Mouse (Mus musculus) ES-Bruce4 (cell line): ENCODE data around the gene Ano4. TPM values are rescaled to one million over a fixed set of nuclear protein-coding genes. Genes with fewer than 3 reads are reported as not detected.

Source experiments
- H3K27ac ChIP-seq: 2 replicates; pipeline ENCODE4 v1.5.1; 2012; ENCODE audit warnings: low read length, inconsistent platforms; ENCODE audit not compliant: insufficient read depth
- H3K27me3 ChIP-seq: 2 replicates; pipeline ENCODE4 v1.6.1; 2012; ENCODE audit warnings: mild to moderate bottlenecking, low read length, inconsistent platforms; ENCODE audit not compliant: control insufficient read depth, poor library complexity, insufficient read depth, severe bottlenecking
- H3K36me3 ChIP-seq: 2 replicates; pipeline ENCODE4 v1.6.1; 2012; ENCODE audit warnings: inconsistent platforms, mild to moderate bottlenecking, low read length, moderate library complexity; ENCODE audit not compliant: control insufficient read depth, poor library complexity, insufficient read depth, severe bottlenecking
- H3K4me1 ChIP-seq: one replicate; pipeline ENCODE4 v1.8.1; 2011; ENCODE audit warnings: low read length; ENCODE audit not compliant: control insufficient read depth, insufficient read depth
- H3K4me3 ChIP-seq: 2 replicates; pipeline ENCODE4 v1.5.1; 2011; ENCODE audit warnings: low read depth, mild to moderate bottlenecking, low read length
- H3K9ac ChIP-seq: 2 replicates; pipeline ENCODE4 v1.6.1; 2012; ENCODE audit warnings: low read depth, mild to moderate bottlenecking, inconsistent platforms; ENCODE audit not compliant: poor library complexity, severe bottlenecking
- H3K9me3 ChIP-seq: replicated peaks from 2 replicates; pipeline ENCODE4 v1.6.1; 2012; ENCODE audit warnings: mild to moderate bottlenecking, low read length, inconsistent platforms; ENCODE audit not compliant: control insufficient read depth, poor library complexity, insufficient read depth, severe bottlenecking
- CTCF ChIP-seq: IDR thresholded peaks from one replicate; pipeline ENCODE4 v1.8.1; 2011; ENCODE audit warnings: low read depth, low read length
- EP300 ChIP-seq: IDR thresholded peaks from 2 replicates; pipeline ENCODE4 v1.6.1; 2011; ENCODE audit warnings: low read depth, low read length; ENCODE audit not compliant: insufficient read depth
- POLR2A ChIP-seq: IDR thresholded peaks from one replicate; pipeline ENCODE4 v1.8.1; 2011; ENCODE audit warnings: low read length; ENCODE audit not compliant: insufficient read depth
- polyA plus RNA-seq: library from polyadenylated mRNA; stranded (reverse); fragments of >200 nt; gene quantifications from 2 replicates; pipeline ENCODE4 v1.2.4, GENCODE M21; 2011; ENCODE audit warnings: low read depth; ENCODE audit not compliant: missing spikeins, insufficient read depth, insufficient read length

Gene Ano4
- polyA plus RNA-seq, 1 experiment: not detected

DNA sequence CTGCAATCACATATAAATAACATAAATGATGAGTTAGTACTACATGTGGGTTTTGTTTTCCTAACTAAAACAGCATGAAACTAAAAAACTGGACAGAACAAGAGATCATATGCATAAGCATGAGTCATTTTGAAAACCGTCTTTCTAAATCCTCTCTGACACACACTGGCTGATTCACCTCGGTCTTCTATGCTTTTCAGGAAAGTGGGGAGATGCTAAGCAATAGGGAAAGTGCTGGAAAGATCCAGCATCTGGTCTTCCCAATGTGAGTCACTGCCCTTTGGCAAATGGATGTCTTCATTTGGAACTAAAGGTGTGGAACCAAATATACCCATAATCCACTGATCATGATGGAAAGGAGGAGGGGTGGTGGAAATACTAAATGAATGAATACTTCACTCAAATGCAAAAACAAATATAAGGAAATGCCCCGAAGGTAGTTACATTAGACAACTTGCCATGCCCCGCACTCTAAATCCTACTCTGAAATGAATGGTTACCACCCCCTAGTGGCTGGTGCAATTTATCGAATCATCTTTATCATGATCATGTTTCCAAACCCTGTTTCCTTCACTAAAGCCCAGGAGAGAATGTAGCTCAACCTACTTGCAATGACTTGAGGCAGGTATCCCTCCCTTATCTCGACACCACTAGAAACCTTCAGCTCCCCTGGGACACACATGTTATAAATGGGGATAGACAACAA is 122.1 kb downstream of the Ano4 start:
- Histone ChIP-seq H3K4me3 (no peak overlapping the region), H3K36me3 (no peaks in the 10 kb centered on the region), H3K27me3 (no peaks in the 10 kb centered on the region; the same call in 1 of the 2 replicates), H3K27ac (no peak overlapping the region), H3K9me3 (no peaks in the 10 kb centered on the region), H3K9ac (no peak overlapping the region), H3K4me1 (no peaks in the 10 kb centered on the region)
- TF ChIP-seq POLR2A (no peak), EP300 (no peak), CTCF (no peak)

DNA sequence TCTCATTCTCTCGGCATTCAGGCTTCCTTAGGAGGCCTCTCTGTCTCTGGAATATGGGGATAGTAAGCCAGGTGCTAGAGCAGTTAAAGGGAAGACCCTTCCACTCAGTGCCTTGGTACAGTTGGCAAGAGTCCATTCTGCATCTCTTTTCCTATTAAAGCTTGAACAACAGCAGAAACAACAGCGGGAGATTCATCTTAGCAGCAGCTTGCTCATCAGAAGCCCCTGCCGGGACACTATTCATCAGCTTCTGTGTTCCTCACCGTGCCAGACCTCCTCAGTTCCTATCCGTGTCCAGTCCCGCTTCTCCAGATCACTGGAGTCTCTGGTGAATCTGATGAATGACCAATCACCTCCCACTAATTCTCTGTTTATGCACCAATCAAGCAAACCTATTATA is 128.5 kb downstream of the Ano4 start:
- no peak overlapping the region for H3K9ac ChIP-seq
- H3K27ac ChIP-seq: no peak overlapping the region
- no peak for TF ChIP-seq EP300
- no peak for TF ChIP-seq CTCF
- TF ChIP-seq POLR2A: no peak
- H3K27me3 ChIP-seq: no peaks in the 10 kb centered on the region; the same call in 1 of the 2 replicates
- no peaks in the 10 kb centered on the region for H3K4me1 ChIP-seq
- no peaks in the 10 kb centered on the region for H3K36me3 ChIP-seq
- no peak overlapping the region for H3K4me3 ChIP-seq
- H3K9me3 ChIP-seq: no peaks in the 10 kb centered on the region

DNA sequence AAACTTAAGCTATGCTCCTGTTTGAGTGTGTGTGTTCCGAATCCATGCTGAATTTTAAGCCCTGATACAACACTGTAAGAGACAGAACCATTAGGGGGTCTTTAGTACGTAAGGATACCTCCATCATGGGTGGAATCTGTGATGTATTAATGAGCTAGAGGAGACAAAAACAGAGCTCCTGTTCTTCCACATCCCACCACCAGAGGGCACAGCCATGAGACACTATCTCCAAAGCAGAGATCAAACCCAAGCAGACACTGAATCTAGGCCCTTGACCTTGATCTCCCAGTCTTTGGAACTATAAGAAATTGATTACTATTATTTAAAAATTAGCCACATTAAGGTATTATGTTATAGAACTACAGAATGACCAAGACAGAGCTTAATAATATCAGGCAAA is 138.7 kb downstream of the Ano4 start:
- H3K4me1 ChIP-seq: no peaks in the 10 kb centered on the region
- H3K4me3 ChIP-seq: no peak overlapping the region

DNA sequence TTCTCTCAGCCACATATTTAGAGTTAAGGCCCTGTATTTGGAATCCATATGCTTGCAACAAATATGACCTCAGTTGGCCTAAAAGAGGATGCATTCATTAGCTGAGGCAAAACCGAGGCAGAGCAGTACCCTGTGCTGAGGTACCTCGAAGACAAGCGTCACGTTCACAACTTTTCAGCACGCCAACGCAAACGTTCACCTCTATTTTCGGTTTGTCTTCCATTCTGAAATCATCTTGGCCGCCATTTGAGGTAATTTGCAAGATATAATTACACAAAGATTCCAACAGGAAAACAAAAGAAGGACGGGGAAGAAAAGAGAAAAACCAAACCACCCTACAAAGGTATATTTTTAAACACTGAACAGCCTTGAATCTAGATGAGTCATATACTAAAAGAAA is 148.1 kb downstream of the Ano4 start:
- no peak overlapping the region for H3K4me3 ChIP-seq
- no peaks in the 10 kb centered on the region for H3K9me3 ChIP-seq
- H3K27me3 ChIP-seq: no peaks in the 10 kb centered on the region
- no peaks in the 10 kb centered on the region for H3K36me3 ChIP-seq
- no peaks in the 10 kb centered on the region for H3K4me1 ChIP-seq
- H3K27ac ChIP-seq: no peak overlapping the region
- TF ChIP-seq EP300 (no peak), CTCF (no peak), POLR2A (no peak)
- no peak overlapping the region for H3K9ac ChIP-seq

More for the DNA sequence above, 138.7 kb downstream of the Ano4 start:
- Histone ChIP-seq H3K27me3 (no peaks in the 10 kb centered on the region), H3K9ac (no peak overlapping the region), H3K9me3 (no peaks in the 10 kb centered on the region), H3K36me3 (no peaks in the 10 kb centered on the region), H3K27ac (no peak overlapping the region)
- no peak for TF ChIP-seq EP300
- TF ChIP-seq CTCF: no peak
- TF ChIP-seq POLR2A: no peak

DNA sequence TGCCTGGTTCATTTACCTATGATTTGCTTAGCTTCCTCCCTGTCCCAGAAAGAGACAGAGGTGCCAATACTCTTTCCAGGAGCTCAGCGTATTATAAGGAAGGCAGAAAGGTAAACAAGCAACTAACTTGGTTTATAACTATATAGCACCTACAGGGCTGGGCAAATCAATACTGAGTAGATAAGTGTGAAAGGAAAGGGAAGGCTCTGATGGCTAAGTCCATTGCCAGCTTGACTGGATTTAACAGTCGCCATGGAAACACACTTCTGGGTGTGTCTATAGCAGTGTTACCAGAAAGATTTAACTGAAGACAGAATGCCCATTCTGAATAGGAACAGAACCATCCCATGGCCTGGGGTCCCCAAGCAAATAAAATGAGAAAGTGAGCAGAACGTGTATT is 149.5 kb downstream of the Ano4 start:
- H3K9ac ChIP-seq: no peak overlapping the region
- no peaks in the 10 kb centered on the region for H3K36me3 ChIP-seq
- H3K27ac ChIP-seq: no peak overlapping the region
- no peaks in the 10 kb centered on the region for H3K27me3 ChIP-seq
- no peaks in the 10 kb centered on the region for H3K9me3 ChIP-seq
- TF ChIP-seq POLR2A (no peak), EP300 (no peak), CTCF (no peak)
- H3K4me1 ChIP-seq: no peaks in the 10 kb centered on the region
- no peak overlapping the region for H3K4me3 ChIP-seq

DNA sequence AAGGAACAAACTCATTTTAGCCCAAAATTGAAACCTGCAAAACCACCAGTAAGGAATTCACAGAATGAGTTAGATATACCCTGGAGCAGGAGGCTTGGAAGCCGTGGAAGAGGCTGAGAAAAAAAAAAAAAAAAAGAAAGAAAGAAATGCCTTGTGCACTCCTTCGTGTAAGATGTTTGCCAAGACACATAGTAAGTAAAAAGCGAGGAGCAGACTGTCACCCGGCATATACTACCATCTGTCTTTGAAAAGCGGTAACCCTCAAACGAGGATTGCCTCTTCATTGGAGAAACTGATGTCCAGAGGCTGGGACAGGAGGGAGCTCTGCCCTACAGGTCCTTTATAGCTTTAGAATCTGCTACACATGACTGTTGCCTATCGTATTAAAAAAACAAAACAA is 150.1 kb downstream of the Ano4 start:
- Histone ChIP-seq H3K36me3 (no peaks in the 10 kb centered on the region), H3K27ac (no peak overlapping the region), H3K4me1 (no peaks in the 10 kb centered on the region), H3K4me3 (no peak overlapping the region), H3K27me3 (no peaks in the 10 kb centered on the region), H3K9me3 (no peaks in the 10 kb centered on the region), H3K9ac (no peak overlapping the region)
- no peak for TF ChIP-seq EP300
- TF ChIP-seq POLR2A: no peak
- TF ChIP-seq CTCF: no peak
